Mouse (Mus musculus) central nervous system, embryonic 14 days (tissue): ENCODE data around the gene Brat1. TPM values are rescaled to one million over a fixed set of nuclear protein-coding genes. Genes with fewer than 3 reads are reported as not detected.

ENCODE experiments used
- polyA plus RNA-seq: library from polyadenylated mRNA; depleted of rRNA; stranded (reverse); fragments of >200 nt; gene quantifications from 2 replicates; pipeline ENCODE4 v1.2.3, GENCODE M21; 2012; rRNA removed

Gene Brat1
- 28.3 and 28.4 TPM in 2 replicates for polyA plus RNA-seq

DNA sequence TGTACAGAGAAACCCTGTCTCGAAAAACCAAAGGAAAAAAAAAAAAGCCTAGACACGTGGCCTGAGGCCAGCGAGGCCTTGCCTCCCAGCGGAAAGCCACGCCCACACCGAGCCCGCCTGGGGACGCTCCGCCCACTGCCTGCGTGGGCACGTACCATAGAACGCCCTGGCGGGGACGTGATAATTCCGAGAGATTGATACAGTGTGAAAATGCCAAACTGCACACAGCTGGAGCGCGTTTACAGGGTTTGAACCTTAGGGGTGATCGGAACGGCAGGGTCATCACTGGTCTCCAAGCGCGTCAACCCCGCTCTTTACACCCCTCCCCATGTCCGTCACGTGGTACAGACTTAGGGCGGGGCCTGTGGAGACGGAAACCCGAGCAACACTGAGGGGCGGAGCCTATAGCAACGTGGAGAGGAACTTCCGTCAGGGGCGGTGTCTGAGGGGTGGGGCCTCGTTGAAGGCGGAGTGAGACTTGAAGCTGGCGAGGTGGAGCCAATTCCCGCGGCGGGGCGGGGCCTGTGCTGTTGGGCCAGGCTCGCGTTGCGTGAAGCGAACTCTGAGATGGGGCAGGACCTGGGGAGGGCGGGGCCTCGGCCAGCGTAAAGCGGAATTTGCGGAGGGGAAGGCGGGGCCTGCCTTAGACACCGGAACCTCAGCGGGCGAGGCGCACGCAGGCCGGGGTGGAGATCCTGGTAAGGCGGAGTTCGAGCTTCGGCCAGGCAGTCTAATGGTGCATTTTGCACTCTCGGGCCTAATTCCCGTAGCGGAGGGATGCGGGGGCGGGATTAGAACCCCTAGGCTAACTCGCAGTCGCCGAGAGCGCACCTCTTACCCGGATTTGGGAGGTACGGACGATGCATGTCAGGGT is at the start of gene Brat1:
Brat1 (plus strand) TSS at position 634 of the 874 bp plus-strand sequence.

DNA sequence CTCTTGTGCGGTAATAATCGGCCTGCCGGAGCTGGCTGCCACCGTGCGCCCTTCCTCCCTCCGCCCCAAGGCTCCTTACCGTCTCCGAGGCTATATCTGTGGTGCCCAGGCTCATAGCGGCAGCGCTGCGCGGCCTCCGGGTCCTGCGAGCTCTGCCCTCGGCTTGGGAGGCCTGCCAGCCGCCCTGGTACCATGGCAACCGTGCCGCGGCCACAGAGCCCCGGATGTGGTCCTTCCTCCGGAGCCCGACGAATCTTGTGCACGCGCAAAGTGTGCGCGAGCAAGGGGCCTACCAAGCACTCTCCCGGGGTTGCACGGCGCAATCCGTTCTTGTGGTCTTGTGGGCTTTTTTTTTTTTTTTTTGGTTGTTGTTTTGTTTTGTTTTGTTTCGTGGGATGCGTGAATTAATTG is 2.7 kb upstream of the Brat1 start, which contains the start of gene Iqce:
Iqce (minus strand) TSS at position 276 of the 411 bp plus-strand sequence.

DNA sequence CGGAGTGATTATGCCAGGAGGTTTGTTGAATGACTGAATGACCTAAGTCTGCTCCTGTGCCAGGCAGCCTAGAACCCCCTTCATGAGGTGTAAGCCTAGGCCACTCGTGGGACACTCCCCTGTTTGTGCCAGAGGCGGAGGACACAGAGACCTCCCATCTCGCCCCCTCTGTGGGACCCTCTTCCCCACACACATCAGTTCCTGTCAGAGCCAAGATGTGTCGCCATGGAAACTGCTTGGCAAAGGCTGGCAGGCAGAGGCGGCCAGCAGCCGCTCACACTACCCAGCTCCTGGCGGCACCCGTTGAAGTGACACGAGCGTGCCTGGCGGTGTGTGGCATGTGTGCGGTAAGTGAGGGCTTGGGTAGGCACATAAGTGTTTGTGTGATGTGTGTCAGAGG is 19.0 kb downstream of the Brat1 start, which contains the start of gene Amz1:
Amz1 (plus strand) TSS at position 306 of the 400 bp plus-strand sequence.

Other genes with a start within 250 kb of the Brat1 start
- 9.6 and 14.9 TPM in 2 replicates for gene Chst12, start 199.5 kb upstream of the Brat1 start, polyA plus RNA-seq
- gene Grifin, start 139.9 kb upstream of the Brat1 start, polyA plus RNA-seq, result 0.29 and 0.31 TPM in 2 replicates
- 53.6 and 71.1 TPM in 2 replicates for gene Lfng, start 97.7 kb upstream of the Brat1 start, polyA plus RNA-seq
- gene Ttyh3, start 56.0 kb upstream of the Brat1 start, polyA plus RNA-seq, result 178 and 180 TPM in 2 replicates
- 41.7 and 46.3 TPM in 2 replicates for gene Iqce, start 2.6 kb upstream of the Brat1 start, polyA plus RNA-seq
- 2.6 and 2.8 TPM in 2 replicates for gene Amz1, start 19.1 kb downstream of the Brat1 start, polyA plus RNA-seq
- 83.5 and 89.1 TPM in 2 replicates for gene Gna12, start 125.4 kb downstream of the Brat1 start, polyA plus RNA-seq